Mouse (Mus musculus): ENCODE measurements around the gene Adat1. TPM values are rescaled to one million over a fixed set of nuclear protein-coding genes. Genes with fewer than 3 reads are reported as not detected.

Gene Adat1
- polyA plus RNA-seq (2016; fragmentation: Nextera tagmentation; extraction: Ambion mirVana) = 18.6 and 18.7 TPM in 2 replicates

DNA sequence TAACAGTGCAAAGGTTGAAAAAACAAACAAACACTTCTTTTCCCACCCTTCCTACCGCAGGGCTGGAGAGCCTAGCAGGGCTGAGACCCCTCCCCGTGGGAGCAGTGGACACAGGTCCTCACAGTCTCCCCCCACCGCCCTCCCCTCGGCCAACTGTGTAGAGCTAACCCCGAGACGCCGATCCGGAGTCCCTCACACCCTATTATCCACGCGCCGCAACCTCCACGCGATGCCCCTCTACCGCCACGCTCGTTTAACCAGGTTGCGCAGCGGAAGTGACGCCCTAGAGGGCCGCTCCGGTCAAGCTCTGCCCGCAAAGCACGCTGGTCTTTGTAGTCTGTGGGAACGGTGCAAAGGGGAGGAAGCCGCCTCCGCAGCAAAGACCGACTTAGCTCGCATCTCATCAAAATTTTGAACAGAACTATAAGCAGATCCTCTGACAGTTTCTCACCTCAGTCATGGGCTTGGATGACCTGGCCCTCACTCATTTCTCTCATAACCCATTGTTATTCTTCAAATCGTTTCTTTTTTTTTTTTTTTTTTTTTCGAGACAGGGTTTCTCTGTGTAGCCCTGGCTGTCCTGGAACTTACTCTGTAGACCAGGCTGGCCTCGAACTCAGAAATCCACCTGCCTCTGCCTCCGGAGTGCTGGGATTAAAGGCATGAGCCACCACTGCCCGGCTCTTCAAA is at the start of gene Adat1:
Adat1 (minus strand) TSS at position 290 of the 690 bp plus-strand sequence.
- Histone ChIP-seq H3K27me3 (ENCODE audit: poor library complexity, severe bottlenecking) (no peaks in the 10 kb centered on the region), H3K9me3 (no peaks in the 10 kb centered on the region), H3K4me1 (peaks cover 9% of the 10 kb centered on the region), H3K27ac (peak within 1 kb of the TSS; percentile 90), H3K4me3 (peak within 1 kb of the TSS; percentile 85), H3K36me3 (replicated peaks) (peaks cover 75% of the 10 kb centered on the region)
- DNase-seq (ENCODE audit: extremely low spot score, low spot score) = peak; percentile 90
- WGBS = 5% methylated on average over 33 of the region's 33 CpGs

DNA sequence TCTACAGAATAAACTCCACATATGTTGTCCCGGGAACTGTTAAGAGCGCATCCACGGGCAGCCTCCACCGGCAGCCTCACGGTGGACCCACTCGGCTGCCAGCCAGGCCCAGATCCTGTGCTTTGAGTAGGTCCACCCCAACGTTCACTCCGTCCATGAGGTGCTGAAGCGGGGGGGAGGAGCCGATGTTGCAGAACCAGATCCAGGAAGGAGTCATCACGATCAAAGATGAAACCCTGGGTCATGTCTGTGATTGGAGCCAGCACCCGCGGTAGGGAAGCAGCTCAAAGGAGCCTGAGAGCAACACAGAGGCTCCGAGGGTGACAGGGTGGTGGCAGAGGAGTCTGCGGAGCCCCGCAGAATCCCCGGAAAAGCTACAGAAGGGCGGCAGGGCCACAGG is 45.4 kb upstream of the Adat1 start:
- WGBS = 86% methylated on average over 18 of the region's 18 CpGs
- H3K4me3 ChIP-seq = no peak overlapping the region
- H3K9me3 ChIP-seq = no peaks in the 10 kb centered on the region
- no peaks in the 10 kb centered on the region for H3K36me3 ChIP-seq (replicated peaks)
- 0 out of 2 replicates have a peak, but pooled peaks cover 3% of the 10 kb centered on the region for H3K4me1 ChIP-seq
- no peaks in the 10 kb centered on the region for H3K27me3 ChIP-seq (ENCODE audit: poor library complexity, severe bottlenecking)
- no peak for DNase-seq (ENCODE audit: extremely low spot score, low spot score)
- H3K27ac ChIP-seq = no peak overlapping the region

DNA sequence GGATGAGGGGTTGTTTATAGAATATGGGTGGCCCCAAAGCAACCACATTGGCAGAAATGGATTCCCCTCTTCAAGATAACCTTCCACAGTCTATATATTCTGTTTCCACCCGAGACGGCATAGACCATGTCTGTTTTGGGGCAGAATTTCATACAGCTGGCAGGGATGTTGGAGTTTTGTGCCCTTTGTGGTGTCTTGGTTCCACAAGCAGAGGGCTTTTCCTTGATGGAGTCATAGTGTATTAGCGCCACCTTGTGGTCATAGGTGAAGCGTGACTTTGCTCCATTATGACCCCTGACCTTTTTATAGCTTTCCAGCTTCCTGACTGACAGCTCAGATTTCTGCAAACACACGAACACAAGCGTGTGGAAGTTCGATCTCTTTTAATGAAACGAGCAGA is 42.5 kb upstream of the Adat1 start:
- Histone ChIP-seq H3K4me3 (no peak overlapping the region), H3K36me3 (replicated peaks) (no peaks in the 10 kb centered on the region), H3K27ac (no peak overlapping the region), H3K9me3 (no peaks in the 10 kb centered on the region), H3K27me3 (ENCODE audit: poor library complexity, severe bottlenecking) (no peaks in the 10 kb centered on the region), H3K4me1 (0 out of 2 replicates have a peak, but pooled peaks cover 3% of the 10 kb centered on the region)
- peak; percentile 61 for DNase-seq (ENCODE audit: extremely low spot score, low spot score)
- WGBS = 20% methylated on average over 8 of the region's 8 CpGs

DNA sequence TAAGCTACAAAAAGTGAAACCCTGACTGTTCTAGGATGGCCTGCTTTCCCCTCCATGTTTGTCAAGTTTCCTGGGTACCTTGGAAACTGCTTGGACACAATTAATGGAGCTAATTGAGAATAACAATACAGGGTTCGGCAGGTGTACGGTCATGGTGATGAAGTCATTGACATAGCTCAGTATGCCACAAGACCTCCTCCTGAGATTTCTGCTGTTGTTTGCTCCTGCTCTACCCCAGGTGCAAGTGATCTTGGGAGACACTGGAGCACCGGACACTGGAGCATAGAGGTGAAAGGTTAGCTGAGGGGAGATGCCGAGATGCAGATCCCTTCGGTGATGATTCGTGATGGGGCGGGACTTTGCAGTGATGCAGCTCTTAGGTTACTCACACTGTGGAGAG is 41.0 kb upstream of the Adat1 start:
- Histone ChIP-seq H3K4me1 (0 out of 2 replicates have a peak, but pooled peaks cover 3% of the 10 kb centered on the region), H3K9me3 (no peaks in the 10 kb centered on the region), H3K27ac (no peak overlapping the region), H3K4me3 (no peak overlapping the region), H3K36me3 (replicated peaks) (no peaks in the 10 kb centered on the region), H3K27me3 (ENCODE audit: poor library complexity, severe bottlenecking) (no peaks in the 10 kb centered on the region)
- DNase-seq (ENCODE audit: extremely low spot score, low spot score) = no peak
- WGBS = 52% methylated on average over 7 of the region's 7 CpGs

DNA sequence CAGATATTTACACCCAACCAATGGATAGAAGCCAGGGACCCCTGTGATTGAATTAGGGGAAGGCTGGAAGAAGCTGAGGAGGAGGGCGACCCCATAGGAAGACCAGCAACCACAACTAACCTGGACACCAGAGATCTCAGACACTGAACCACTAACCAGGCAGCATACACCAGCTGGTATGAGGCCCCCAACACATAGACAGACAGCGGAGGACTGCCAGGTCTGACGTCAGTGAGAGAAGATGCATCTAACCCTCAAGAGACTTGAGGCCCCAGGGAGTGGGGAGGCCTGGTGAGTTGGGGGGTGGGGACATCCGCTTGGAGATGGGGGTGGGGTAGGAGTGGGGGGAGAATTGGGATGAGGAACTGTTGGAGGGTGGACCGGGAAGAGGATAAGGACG is 38.6 kb upstream of the Adat1 start:
- Histone ChIP-seq H3K4me3 (no peak overlapping the region), H3K27ac (no peak overlapping the region), H3K27me3 (ENCODE audit: poor library complexity, severe bottlenecking) (no peaks in the 10 kb centered on the region), H3K9me3 (no peaks in the 10 kb centered on the region), H3K4me1 (peaks cover 6% of the 10 kb centered on the region; the same call in 1 of the 2 replicates), H3K36me3 (replicated peaks) (no peaks in the 10 kb centered on the region)
- no peak for DNase-seq (ENCODE audit: extremely low spot score, low spot score)
- WGBS = 49% methylated on average over 6 of the region's 6 CpGs

DNA sequence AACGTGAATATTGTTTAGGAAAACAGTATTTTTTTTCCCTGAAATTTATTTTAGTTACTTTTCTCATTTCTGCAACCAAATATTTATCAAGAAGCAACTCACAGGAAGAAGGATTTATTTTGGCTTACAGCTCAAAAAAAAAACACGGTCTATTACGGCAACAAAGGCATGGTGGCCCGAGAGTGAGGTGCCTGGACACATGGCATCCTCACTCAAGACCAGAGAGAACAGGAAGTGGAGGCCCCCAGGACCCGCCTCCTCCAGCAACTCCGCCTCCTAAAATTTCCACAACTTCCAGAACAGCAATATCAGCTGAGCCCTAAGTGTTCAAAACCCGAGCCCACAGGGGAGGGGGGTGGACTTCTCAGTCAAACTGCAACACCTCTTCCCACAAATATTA is 37.4 kb upstream of the Adat1 start:
- H3K4me3 ChIP-seq = no peak overlapping the region
- H3K27ac ChIP-seq = no peak overlapping the region
- WGBS = 91% methylated on average over 7 of the region's 7 CpGs
- no peaks in the 10 kb centered on the region for H3K36me3 ChIP-seq (replicated peaks)
- no peaks in the 10 kb centered on the region for H3K9me3 ChIP-seq
- DNase-seq (ENCODE audit: extremely low spot score, low spot score) = no peak
- peaks cover 6% of the 10 kb centered on the region; the same call in 1 of the 2 replicates for H3K4me1 ChIP-seq
- H3K27me3 ChIP-seq (ENCODE audit: poor library complexity, severe bottlenecking) = no peaks in the 10 kb centered on the region

DNA sequence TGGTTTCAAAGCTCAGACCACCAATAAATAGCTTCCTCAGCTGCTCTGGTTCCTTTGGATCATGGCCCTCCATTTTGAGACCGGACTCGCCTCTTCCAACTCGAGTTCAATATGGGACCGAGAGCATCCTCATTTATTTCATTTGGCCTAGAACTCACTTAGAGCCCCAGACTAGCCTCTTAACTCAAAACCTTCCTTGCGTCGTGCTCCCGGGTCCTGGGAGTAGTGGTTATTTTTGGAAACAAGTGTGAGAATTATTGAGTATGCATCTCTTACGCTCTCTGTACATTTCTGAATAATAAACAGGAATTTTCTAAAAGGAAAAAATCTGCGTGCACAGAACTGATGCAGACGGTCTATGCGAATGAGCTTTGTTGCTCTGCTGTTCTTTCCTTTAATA is 22.8 kb upstream of the Adat1 start, which contains the start of gene Gm6793:
Gm6793 (minus strand) TSS at position 101 of the 400 bp plus-strand sequence.
- H3K9me3 ChIP-seq = no peaks in the 10 kb centered on the region
- peaks cover 23% of the 10 kb centered on the region for H3K4me1 ChIP-seq
- no peak within 1 kb of the TSS for H3K27ac ChIP-seq
- no peak within 1 kb of the TSS for H3K4me3 ChIP-seq
- no peaks in the 10 kb centered on the region for H3K27me3 ChIP-seq (ENCODE audit: poor library complexity, severe bottlenecking)
- peaks cover 47% of the 10 kb centered on the region for H3K36me3 ChIP-seq (replicated peaks)
- 94% methylated on average over 11 of the region's 11 CpGs for WGBS
- DNase-seq (ENCODE audit: extremely low spot score, low spot score) = no peak

DNA sequence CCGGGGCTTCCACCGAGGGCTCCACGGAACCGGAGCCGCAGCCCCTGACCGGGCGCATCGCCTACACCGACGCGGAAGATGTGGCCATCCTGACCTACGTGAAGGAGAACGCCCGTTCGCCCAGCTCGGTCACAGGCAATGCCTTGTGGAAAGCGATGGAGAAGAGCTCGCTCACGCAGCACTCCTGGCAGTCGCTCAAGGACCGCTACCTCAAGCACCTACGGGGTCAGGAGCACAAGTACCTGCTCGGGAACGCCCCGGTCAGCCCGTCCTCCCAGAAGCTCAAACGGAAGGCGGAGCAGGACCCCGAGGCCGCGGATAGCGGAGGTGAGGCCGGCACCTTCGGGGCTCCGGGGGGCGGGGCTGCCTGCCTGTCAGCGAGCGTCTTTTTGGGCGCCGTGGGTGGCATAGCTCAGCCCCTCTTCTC is 19.7 kb upstream of the Adat1 start:
- H3K27ac ChIP-seq = peak overlapping the region; percentile 88
- peak overlapping the region; percentile 93 for H3K4me3 ChIP-seq
- H3K4me1 ChIP-seq = peaks cover 27% of the 10 kb centered on the region
- no peaks in the 10 kb centered on the region for H3K27me3 ChIP-seq (ENCODE audit: poor library complexity, severe bottlenecking)
- under 1% methylated on average over 40 of the region's 40 CpGs for WGBS
- H3K36me3 ChIP-seq (replicated peaks) = peaks cover 42% of the 10 kb centered on the region
- DNase-seq (ENCODE audit: extremely low spot score, low spot score) = peak; percentile 50
- no peaks in the 10 kb centered on the region for H3K9me3 ChIP-seq

DNA sequence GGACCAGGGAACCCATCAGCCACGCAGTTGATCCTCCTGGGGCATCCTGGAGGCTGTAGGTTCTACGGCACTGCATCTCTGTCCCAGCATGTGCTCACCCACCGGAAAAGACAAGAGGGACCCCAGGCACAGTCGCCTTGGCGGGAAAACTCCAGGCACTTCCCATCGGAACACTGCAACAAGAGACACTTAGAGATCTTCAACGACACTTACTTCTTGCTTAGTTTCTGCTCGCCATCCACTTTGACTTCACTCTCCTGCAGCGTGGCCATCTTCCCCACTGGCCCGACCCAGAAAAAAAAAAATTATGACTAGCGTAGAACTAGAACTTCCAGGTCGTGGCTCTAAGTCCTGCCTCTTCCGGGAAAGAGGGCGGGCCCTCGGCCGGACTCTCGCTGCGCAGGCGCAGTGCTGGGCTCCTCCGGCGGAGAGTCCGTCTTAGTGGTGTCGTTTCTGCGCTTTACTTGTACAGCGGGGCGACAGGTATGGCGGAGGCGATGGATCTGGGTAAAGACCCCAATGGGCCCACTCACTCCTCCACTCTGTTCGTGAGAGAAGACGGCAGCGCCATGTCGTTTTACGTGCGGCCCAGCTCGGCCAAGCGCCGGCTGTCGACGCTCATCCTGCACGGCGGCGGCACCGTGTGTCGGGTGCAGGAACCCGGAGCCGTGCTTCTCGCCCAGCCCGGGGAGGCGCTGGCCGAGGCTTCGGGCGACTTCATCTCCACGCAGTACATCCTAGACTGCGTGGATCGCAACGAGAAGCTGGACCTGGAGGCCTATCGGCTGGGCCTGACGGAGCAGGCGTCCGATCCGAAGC is 19.1 kb upstream of the Adat1 start, which contains the start of the genes Kars and Terf2ip:
Kars (minus strand) TSS at position 327 of the 819 bp plus-strand sequence.
Terf2ip (plus strand) TSS at position 402 of the 819 bp plus-strand sequence.
- peak within 1 kb of the TSS; percentile 88 for H3K27ac ChIP-seq
- under 1% methylated on average over 61 of the region's 61 CpGs for WGBS
- H3K9me3 ChIP-seq = no peaks in the 10 kb centered on the region
- H3K36me3 ChIP-seq (replicated peaks) = peaks cover 42% of the 10 kb centered on the region
- H3K4me3 ChIP-seq = peak within 1 kb of the TSS; percentile 93
- no peaks in the 10 kb centered on the region for H3K27me3 ChIP-seq (ENCODE audit: poor library complexity, severe bottlenecking)
- peak; percentile 91 for DNase-seq (ENCODE audit: extremely low spot score, low spot score)
- peaks cover 27% of the 10 kb centered on the region for H3K4me1 ChIP-seq

DNA sequence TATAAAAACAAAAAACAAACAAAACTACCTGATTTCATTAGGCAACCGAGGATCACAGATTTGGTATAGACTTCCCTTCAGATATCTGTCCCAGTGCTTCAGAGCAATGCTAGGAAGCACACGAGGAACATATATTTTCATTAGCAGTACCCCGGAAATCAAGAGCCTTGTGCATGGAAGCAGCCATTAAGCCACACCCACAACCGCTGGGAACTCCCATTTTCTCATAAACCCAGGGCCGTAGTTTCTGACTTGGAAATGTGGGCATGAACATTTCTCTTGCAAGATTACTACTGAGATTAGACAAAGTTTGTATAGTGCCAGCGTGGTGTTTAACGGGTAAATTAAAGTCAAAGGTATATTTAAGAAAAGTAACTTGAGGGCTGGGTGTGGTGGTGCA is 17.5 kb upstream of the Adat1 start:
- no peak overlapping the region for H3K27ac ChIP-seq
- no peak for DNase-seq (ENCODE audit: extremely low spot score, low spot score)
- peak overlapping the region; percentile 93; the same call in 1 of the 2 replicates for H3K4me3 ChIP-seq
- no peaks in the 10 kb centered on the region for H3K9me3 ChIP-seq
- no peaks in the 10 kb centered on the region for H3K27me3 ChIP-seq (ENCODE audit: poor library complexity, severe bottlenecking)
- WGBS = 91% methylated on average over 7 of the region's 7 CpGs
- peaks cover 49% of the 10 kb centered on the region for H3K36me3 ChIP-seq (replicated peaks)
- H3K4me1 ChIP-seq = peaks cover 27% of the 10 kb centered on the region

DNA sequence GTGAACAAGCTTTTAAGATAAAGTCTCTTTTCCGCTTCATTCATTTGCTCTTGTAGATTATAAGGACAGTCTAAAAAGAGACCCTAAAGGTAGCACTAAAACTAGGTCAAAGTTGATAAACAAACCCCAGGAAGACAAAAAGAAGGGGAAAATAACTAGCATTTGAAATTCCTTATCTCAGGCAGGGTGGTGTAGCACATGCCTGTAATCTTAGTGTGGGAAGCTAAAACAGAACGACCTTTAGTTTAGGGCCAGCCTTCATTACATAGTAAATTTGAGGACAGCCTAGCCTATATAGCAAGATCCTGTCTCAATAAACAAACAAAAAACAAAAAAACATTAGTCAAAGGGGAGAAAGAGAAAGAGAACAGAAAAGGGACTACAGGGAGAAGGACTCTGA is 15.6 kb upstream of the Adat1 start:
- peaks cover 67% of the 10 kb centered on the region for H3K36me3 ChIP-seq (replicated peaks)

DNA sequence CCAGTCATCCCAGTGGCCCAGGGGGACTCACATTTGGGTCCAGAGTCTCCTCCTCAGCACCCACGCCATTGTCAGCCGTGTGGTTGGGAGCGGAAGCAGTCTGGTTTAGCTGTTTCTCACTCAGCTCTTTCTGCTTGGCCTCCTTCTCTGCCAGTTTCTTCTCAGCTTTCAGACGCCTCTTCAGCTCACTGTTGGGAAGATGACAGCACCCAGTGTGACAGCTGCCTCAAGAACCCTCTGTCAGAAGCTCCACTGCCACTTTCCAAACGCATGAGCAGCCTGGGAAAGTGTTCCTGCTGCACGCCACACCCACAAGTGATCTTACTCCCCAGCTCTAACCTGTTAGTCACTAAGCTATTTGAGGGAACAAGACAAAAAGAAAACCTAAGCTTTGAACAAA is 13.5 kb upstream of the Adat1 start:
- no peaks in the 10 kb centered on the region for H3K9me3 ChIP-seq
- H3K36me3 ChIP-seq (replicated peaks) = peaks cover 87% of the 10 kb centered on the region
- no peak overlapping the region for H3K27ac ChIP-seq
- no peak overlapping the region for H3K4me3 ChIP-seq
- H3K4me1 ChIP-seq = peaks cover 11% of the 10 kb centered on the region
- no peak for DNase-seq (ENCODE audit: extremely low spot score, low spot score)
- WGBS = 94% methylated on average over 6 of the region's 6 CpGs
- no peaks in the 10 kb centered on the region for H3K27me3 ChIP-seq (ENCODE audit: poor library complexity, severe bottlenecking)

More for the DNA sequence above, 15.6 kb upstream of the Adat1 start:
- WGBS = 88% methylated on average over 2 of the region's 2 CpGs
- Histone ChIP-seq H3K4me3 (no peak overlapping the region), H3K27me3 (ENCODE audit: poor library complexity, severe bottlenecking) (no peaks in the 10 kb centered on the region), H3K9me3 (no peaks in the 10 kb centered on the region), H3K27ac (no peak overlapping the region), H3K4me1 (peaks cover 20% of the 10 kb centered on the region)
- no peak for DNase-seq (ENCODE audit: extremely low spot score, low spot score)

DNA sequence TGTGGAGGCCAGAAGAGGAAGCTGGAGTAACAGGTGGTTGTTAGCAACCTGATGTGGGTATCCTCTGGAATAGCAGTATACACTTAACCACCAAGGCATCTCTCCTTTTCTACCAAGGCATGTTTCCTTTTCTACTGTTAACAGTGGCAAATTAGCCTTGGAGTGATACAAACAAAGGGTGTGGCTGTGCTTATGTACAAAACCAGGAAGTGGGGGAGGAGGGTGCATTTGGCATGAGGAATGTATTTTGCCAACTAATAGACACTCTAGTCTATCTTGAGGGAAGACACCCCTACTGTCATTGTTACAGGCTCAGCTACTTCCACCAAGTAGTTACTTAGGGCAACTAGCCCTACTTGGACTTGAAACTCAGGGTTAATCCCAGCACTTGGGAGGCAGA is 12.7 kb upstream of the Adat1 start:
- Histone ChIP-seq H3K27ac (no peak overlapping the region), H3K9me3 (no peaks in the 10 kb centered on the region), H3K36me3 (replicated peaks) (peaks cover 95% of the 10 kb centered on the region), H3K4me3 (no peak overlapping the region), H3K27me3 (ENCODE audit: poor library complexity, severe bottlenecking) (no peaks in the 10 kb centered on the region), H3K4me1 (peaks cover 3% of the 10 kb centered on the region)
- DNase-seq (ENCODE audit: extremely low spot score, low spot score) = no peak

All from forebrain, embryonic 10.5 days (tissue).